Mouse (Mus musculus) ES-E14 (cell line): ENCODE data around the gene Gpd1. TPM values are rescaled to one million over a fixed set of nuclear protein-coding genes. Genes with fewer than 3 reads are reported as not detected.

ENCODE experiments used
- DNase-seq: peaks from one replicate; pipeline ENCODE4 v3.0.0-alpha.2; 2013; ENCODE audit warnings: low read depth, low spot score
- H3K27ac ChIP-seq: 2 replicates; pipeline ENCODE4 v1.5.1; 2012; ENCODE audit warnings: low read depth, mild to moderate bottlenecking, low read length, moderate library complexity, mixed read lengths; ENCODE audit not compliant: poor library complexity, insufficient read depth, severe bottlenecking
- H3K36me3 ChIP-seq: 2 replicates; pipeline ENCODE4 v1.6.1; 2012; ENCODE audit warnings: mild to moderate bottlenecking, low read length, moderate library complexity, mixed read lengths; ENCODE audit not compliant: control insufficient read depth, poor library complexity, insufficient read depth, severe bottlenecking
- H3K4me1 ChIP-seq, 2 experiments: fragments of 150-350 bp in 1 of 2; sonication (generic) in 1 of 2; 2 replicates each; pipeline ENCODE4 v1.6.1; 2012; ENCODE audit warnings: low read length in 2 of 2, mild to moderate bottlenecking in 1 of 2, mixed read lengths in 1 of 2; ENCODE audit not compliant: control insufficient read depth in 2 of 2, insufficient read depth in 2 of 2, poor library complexity in 1 of 2
- H3K4me3 ChIP-seq, 2 experiments: fragments of 150-350 bp in 1 of 2; sonication (generic) in 1 of 2; 2 replicates each; pipeline ENCODE4 v1.5.1; 2012; ENCODE audit warnings: low read length in 2 of 2, low read depth in 1 of 2, mild to moderate bottlenecking in 1 of 2, mixed read lengths in 1 of 2; ENCODE audit not compliant: insufficient read depth in 1 of 2, poor library complexity in 1 of 2, severe bottlenecking in 1 of 2
- H3K9ac ChIP-seq: 2 replicates; pipeline ENCODE4 v1.6.1; 2012; ENCODE audit warnings: low read depth, mild to moderate bottlenecking, low read length, mixed read lengths; ENCODE audit not compliant: poor library complexity, insufficient read depth, severe bottlenecking
- H3K9me3 ChIP-seq: fragments of 150-350 bp; sonication (generic); 2 replicates; pipeline ENCODE4 v1.6.1; 2012; ENCODE audit warnings: low read depth, mild to moderate bottlenecking, low read length; ENCODE audit not compliant: control insufficient read depth, insufficient read depth
- CHD2 ChIP-seq: IDR thresholded peaks from 2 replicates; pipeline ENCODE4 v1.6.1; 2014; ENCODE audit warnings: mild to moderate bottlenecking, low read depth, low read length, inconsistent platforms
- HCFC1 ChIP-seq: IDR thresholded peaks from 2 replicates; pipeline ENCODE4 v1.6.1; 2012; ENCODE audit warnings: low read length, inconsistent platforms, borderline replicate concordance; ENCODE audit not compliant: insufficient read depth
- MAFK ChIP-seq: IDR thresholded peaks from 2 replicates; pipeline ENCODE4 v1.6.1; 2014; ENCODE audit warnings: mild to moderate bottlenecking, low read depth, low read length, inconsistent platforms; ENCODE audit not compliant: insufficient read depth
- ZC3H11A ChIP-seq: IDR thresholded peaks from 2 replicates; pipeline ENCODE4 v1.6.1; 2012; ENCODE audit warnings: low read depth, mild to moderate bottlenecking, inconsistent platforms, low read length, borderline replicate concordance
- ZNF384 ChIP-seq: IDR thresholded peaks from 2 replicates; pipeline ENCODE4 v1.6.1; 2012; ENCODE audit warnings: low read depth, low read length, inconsistent platforms
- in situ Hi-C, 2 experiments: fragments of 600-800 bp; cut with MboI; formaldehyde crosslinking; loops; one replicate each; pipeline ENCODE4 v1.15.1; 2025; ENCODE audit warnings: low sequenced_read_pairs in 2 of 2, inconsistent platforms in 1 of 2; ENCODE audit not compliant: unreplicated experiment in 2 of 2
- total RNA-seq: library from RNA; depleted of rRNA; stranded (reverse); fragments of 300-350 nt; gene quantifications from 2 replicates; pipeline ENCODE4 v1.2.3, GENCODE M21; 2012

Gene Gpd1
- total RNA-seq, 1 experiment = 0.85 TPM

DNA sequence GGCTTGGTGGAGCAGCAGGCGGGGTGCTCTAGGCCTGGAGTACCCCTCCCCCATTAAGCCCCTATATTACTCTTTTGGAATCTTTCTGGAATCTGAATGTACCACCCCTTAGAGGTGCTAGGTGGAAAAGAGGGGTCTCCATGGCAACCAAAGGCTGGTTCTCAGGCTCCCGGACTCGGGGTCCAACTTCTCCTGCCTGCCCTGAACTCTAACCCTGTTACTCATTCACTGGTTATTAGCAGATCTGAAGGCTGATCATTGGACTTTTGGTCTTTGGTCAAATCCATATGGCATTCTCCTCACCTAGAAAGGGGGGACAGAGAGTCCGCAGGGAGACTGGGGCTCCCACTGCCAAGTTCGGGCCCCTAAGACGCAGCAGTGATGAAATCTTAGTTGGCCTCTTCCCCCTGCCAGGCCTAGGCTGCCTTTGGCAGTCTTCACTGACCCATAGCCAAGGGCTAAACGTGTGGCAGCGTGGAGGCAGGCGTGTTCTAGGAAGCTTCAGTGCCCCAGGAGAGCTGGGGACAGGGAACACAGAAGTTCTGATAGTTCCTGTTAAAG, 1.2 kb downstream of the Gpd1 start:
- in situ Hi-C loops = loop anchor here in 1 of 2 experiments (10.0 kb wide), 1 partner anchor 186 kb away; no protein-coding TSS in a partner anchor
- Histone ChIP-seq H3K4me3 (no peak overlapping the region), H3K9ac (no peak overlapping the region), H3K4me1 (peaks cover 0 to 30% of the 10 kb centered on the region in 2 experiments; a peak in 2 of 4 replicates), H3K27ac (no peak overlapping the region), H3K36me3 (peaks cover 8% of the 10 kb centered on the region), H3K9me3 (no peaks in the 10 kb centered on the region)
- DNase-seq = no peak
- TF ChIP-seq ZNF384 = no peak
- TF ChIP-seq HCFC1 = no peak
- TF ChIP-seq MAFK = no peak
- no peak for TF ChIP-seq CHD2
- no peak for TF ChIP-seq ZC3H11A

GRCm38 (mm10) chr15:99719865-99720264, 2.5 kb downstream of the Gpd1 start:
- no peak for TF ChIP-seq ZC3H11A
- TF ChIP-seq MAFK = no peak
- TF ChIP-seq CHD2 = no peak
- TF ChIP-seq ZNF384 = no peak
- TF ChIP-seq HCFC1 = no peak
- Histone ChIP-seq H3K9me3 (no peaks in the 10 kb centered on the region), H3K9ac (no peak overlapping the region), H3K4me1 (peaks cover 5 to 32% of the 10 kb centered on the region in 2 experiments; a peak in 3 of 4 replicates), H3K4me3 (no peak overlapping the region), H3K36me3 (no peaks in the 10 kb centered on the region), H3K27ac (no peak overlapping the region)
- in situ Hi-C loops = loop anchor here in 1 of 2 experiments (10.0 kb wide), 1 partner anchor 185 kb away; no protein-coding TSS in a partner anchor
- DNase-seq = no peak

DNA sequence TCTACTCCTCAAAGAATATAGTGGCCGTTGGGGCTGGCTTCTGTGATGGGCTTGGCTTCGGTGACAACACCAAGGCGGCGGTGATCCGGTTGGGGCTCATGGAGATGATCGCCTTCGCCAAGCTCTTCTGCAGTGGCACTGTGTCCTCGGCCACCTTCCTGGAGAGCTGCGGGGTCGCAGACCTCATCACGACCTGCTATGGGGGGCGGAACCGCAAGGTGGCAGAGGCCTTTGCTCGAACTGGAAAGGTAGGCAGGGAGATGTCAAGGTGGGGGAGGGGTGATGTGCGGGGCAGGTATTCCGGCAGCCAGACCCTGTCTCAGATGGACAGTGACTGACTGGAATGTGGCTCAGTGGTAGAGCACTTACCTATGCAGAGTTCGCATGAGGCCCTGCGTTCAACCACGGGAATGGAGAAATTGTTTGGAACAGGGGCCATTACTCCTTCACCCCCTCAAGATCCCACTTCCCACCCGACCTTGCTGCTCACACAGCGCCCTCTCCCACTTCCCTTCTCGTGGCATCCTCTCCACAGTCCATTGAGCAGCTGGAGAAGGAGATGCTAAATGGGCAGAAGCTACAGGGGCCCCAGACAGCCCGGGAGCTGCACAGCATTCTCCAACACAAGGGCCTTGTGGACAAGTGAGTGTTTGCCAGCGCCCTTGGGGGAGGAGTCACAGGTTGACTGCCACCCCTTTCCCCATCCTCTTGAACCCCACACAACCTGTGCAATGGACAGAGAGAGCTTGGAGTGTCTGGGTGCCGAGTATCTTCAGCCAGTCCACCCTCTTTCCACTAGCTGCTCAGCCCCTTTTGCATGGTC, 4.8 kb downstream of the Gpd1 start:
- Histone ChIP-seq H3K36me3 (no peaks in the 10 kb centered on the region), H3K4me3 (no peak overlapping the region), H3K27ac (no peak overlapping the region), H3K9ac (no peak overlapping the region), H3K4me1 (peaks cover 5 to 35% of the 10 kb centered on the region in 2 experiments; a peak in 3 of 4 replicates), H3K9me3 (no peaks in the 10 kb centered on the region)
- in situ Hi-C loops = no loop called here
- DNase-seq = no peak
- TF ChIP-seq CHD2 (no peak), HCFC1 (no peak), MAFK (no peak), ZC3H11A (no peak), ZNF384 (no peak)

DNA sequence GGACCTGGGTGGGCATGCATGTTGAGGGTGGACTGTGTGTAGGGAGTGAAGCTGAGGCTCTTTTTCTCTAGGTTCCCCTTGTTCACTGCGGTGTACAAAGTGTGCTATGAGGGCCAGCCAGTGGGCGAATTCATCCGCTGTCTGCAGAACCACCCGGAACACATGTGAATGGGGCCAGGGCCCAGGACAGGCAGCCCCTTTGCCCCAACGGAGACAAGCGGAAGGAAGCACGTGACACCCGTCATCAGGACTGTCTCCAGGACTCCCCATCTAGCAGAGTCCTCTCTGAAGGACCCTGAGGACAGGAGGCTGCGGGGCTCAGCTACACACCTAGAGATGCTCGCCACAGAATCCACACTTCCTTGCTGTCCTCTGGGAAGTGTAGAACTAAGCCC, 5.8 kb downstream of the Gpd1 start:
- 0 out of 2 replicates have a peak overlapping the region, but pooled peaks have one; percentile 53 for H3K27ac ChIP-seq
- peak overlapping the region in 1 of 2 experiments; percentile 19; a peak in 1 of 4 replicates for H3K4me3 ChIP-seq
- peaks cover 5 to 31% of the 10 kb centered on the region in 2 experiments; a peak in 3 of 4 replicates for H3K4me1 ChIP-seq
- no peaks in the 10 kb centered on the region for H3K9me3 ChIP-seq
- TF ChIP-seq ZNF384 (no peak), MAFK (no peak), ZC3H11A (no peak), CHD2 (no peak), HCFC1 (no peak)
- H3K9ac ChIP-seq = peak overlapping the region; percentile 3; the same call in 1 of the 2 replicates
- no peak for DNase-seq
- H3K36me3 ChIP-seq = peaks cover 4% of the 10 kb centered on the region; the same call in 1 of the 2 replicates
- in situ Hi-C loops = no loop called here
